20 mouse cellular contexts compared by ENCODE assay signal in the genomic region with DNA sequence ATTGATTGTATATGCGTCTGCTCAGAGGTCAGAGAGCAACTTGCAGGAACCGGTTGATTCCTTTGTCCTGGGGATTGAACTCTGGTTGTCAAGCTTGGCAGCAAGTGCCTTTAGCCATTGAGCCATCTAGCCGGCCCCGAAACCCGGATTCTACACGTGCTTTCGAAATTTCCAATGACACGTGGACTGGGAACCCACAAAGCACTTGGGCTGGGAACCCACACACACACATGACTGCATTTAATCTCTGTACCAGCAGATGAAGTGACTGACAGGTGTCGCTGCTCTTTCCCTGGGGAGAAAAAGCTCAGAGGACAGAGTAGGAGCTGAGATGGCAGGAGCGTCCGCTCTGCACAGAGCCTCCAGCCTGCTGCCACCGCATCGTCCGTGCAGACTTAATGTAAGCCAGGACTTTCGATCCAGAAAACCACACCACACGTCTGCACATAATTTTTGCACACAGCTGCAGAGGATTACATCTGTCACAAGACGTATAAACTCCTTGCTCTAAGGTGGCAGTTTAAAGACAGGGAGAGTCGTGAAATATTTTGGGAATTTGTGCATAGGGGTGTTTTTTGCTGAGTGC.
DNase-seq lines count a peak whose midpoint lies in the region; ATAC-seq and TF ChIP-seq lines count a peak whose summit lies in the region.
"Had no signal": no experiment of that assay in that cellular context is flagged by ENCODE, and none has a peak within 500 bp of the region (broad histone marks: within the 10 kb centered on the region; RNA-seq: fewer than 3 reads in every experiment).

No protein-coding gene starts in this region.

- H3K4me3 ChIP-seq in heart, embryonic 12.5 days: no peak overlapping the region
- H3K4me3 ChIP-seq in liver, postnatal 0 days (ENCODE audit: low read depth, low read length): no peak overlapping the region
- H3K4me3 ChIP-seq: forebrain, embryonic 15.5 days; midbrain, embryonic 13.5 days had no signal

- WGBS in heart, embryonic 12.5 days: 79% methylated on average over 18 of the region's 18 CpGs
- 66% methylated on average over 18 of the region's 18 CpGs for WGBS in liver, postnatal 0 days (ENCODE audit: insufficient replicate concordance)

- 0 out of 2 replicates have a peak, but pooled peaks have one; percentile 14 for TF ChIP-seq CTCF in liver, postnatal 0 days (IDR thresholded peaks at IDR 0.05; ENCODE audit: low read depth)

- H3K9ac ChIP-seq in heart, embryonic 12.5 days: no peak overlapping the region
- H3K9ac ChIP-seq in liver, postnatal 0 days (replicated peaks): no peak overlapping the region
- H3K9ac ChIP-seq: forebrain, embryonic 15.5 days; midbrain, embryonic 13.5 days had no signal

- no peak for DNase-seq in heart, postnatal 14 days
- DNase-seq in liver, postnatal 0 days: no peak
- no peak for DNase-seq in liver
- DNase-seq in forelimb bud, embryonic 11.5 days (ENCODE audit: low read depth, low spot score): peak; percentile 32
- DNase-seq in splenic B cell, adult 2 months (ENCODE audit: low read depth, low spot score): peak; percentile 29
- no peak for DNase-seq in kidney, postnatal 14 days
- DNase-seq in lung, postnatal 10 days: no peak
- DNase-seq: adrenal gland, adult 2 months; cerebellum, adult 11 months; cerebellum, adult 9-11 months; gastrocnemius, postnatal 14 days; kidney, adult 18-20 months; thymus, adult 2 months; thymus, postnatal 4 days had no signal

- ATAC-seq in heart, embryonic 12.5 days (ENCODE audit: insufficient number of reproducible peaks, low FRiP score): no peak
- ATAC-seq in liver, postnatal 0 days: no peak
- ATAC-seq: forebrain, embryonic 15.5 days; hindbrain, postnatal 0 days; midbrain, embryonic 13.5 days; Patski had no signal

- intact Hi-C loops in heart, postnatal 14 days (cut with DNase I): no loop called here

- peaks cover 12% of the 10 kb centered on the region for H3K4me1 ChIP-seq in heart, embryonic 12.5 days (replicated peaks)
- H3K4me1 ChIP-seq in liver, postnatal 0 days (ENCODE audit: insufficient read depth): 0 out of 2 replicates have a peak, but pooled peaks cover 3% of the 10 kb centered on the region
- H3K4me1 ChIP-seq: forebrain, embryonic 15.5 days; midbrain, embryonic 13.5 days had no signal

- no peak for TF ChIP-seq EP300 in liver, postnatal 0 days (IDR thresholded peaks at IDR 0.05; ENCODE audit: low read depth)

- H3K9me3 ChIP-seq in heart, embryonic 12.5 days (replicated peaks): no peaks in the 10 kb centered on the region
- no peaks in the 10 kb centered on the region for H3K9me3 ChIP-seq in liver, postnatal 0 days (ENCODE audit: low read length)
- H3K9me3 ChIP-seq: forebrain, embryonic 15.5 days; G1E; midbrain, embryonic 13.5 days had no signal

- no peaks in the 10 kb centered on the region for H3K27me3 ChIP-seq in heart, embryonic 12.5 days (replicated peaks)
- H3K27me3 ChIP-seq in liver, postnatal 0 days (ENCODE audit: insufficient read depth, low read length): no peaks in the 10 kb centered on the region
- no peaks in the 10 kb centered on the region for H3K27me3 ChIP-seq in splenic B cell, adult 2 months (ENCODE audit: control insufficient read depth, insufficient read depth, low read length, poor library complexity, severe bottlenecking)
- H3K27me3 ChIP-seq: forebrain, embryonic 15.5 days; midbrain, embryonic 13.5 days; Patski had no signal

- 0 out of 2 replicates have a peak overlapping the region, but pooled peaks have one; percentile 2 for H3K4me2 ChIP-seq in heart, embryonic 12.5 days
- no peak overlapping the region for H3K4me2 ChIP-seq in liver, postnatal 0 days (ENCODE audit: low read depth, low read length)
- H3K4me2 ChIP-seq: forebrain, embryonic 15.5 days; midbrain, embryonic 13.5 days had no signal

- H3K36me3 ChIP-seq in heart, embryonic 12.5 days: no peaks in the 10 kb centered on the region
- no peaks in the 10 kb centered on the region for H3K36me3 ChIP-seq in liver, postnatal 0 days (replicated peaks; ENCODE audit: insufficient read depth, low read length)
- H3K36me3 ChIP-seq in splenic B cell, adult 2 months (ENCODE audit: control insufficient read depth, insufficient read depth, low read length, poor library complexity, severe bottlenecking): no peaks in the 10 kb centered on the region
- H3K36me3 ChIP-seq: forebrain, embryonic 15.5 days; G1E; midbrain, embryonic 13.5 days had no signal

- H3K27ac ChIP-seq in heart, embryonic 12.5 days (ENCODE audit: poor library complexity, severe bottlenecking): no peak overlapping the region
- no peak overlapping the region for H3K27ac ChIP-seq in liver, postnatal 0 days (ENCODE audit: low read depth)
- H3K27ac ChIP-seq: forebrain, embryonic 15.5 days; hindbrain, postnatal 0 days; midbrain, embryonic 13.5 days had no signal

Comparison
In these comparisons a context has a peak if more than half of its experiments do, and no peak if none do; other contexts are left out.
1. DNase-seq: peak in forelimb bud, embryonic 11.5 days (single experiment) and splenic B cell, adult 2 months (single experiment); none in heart, postnatal 14 days (0 of 2), liver, postnatal 0 days (single experiment), liver (single experiment), kidney, postnatal 14 days (single experiment) and lung, postnatal 10 days (single experiment).